Mouse (Mus musculus): ENCODE measurements around the gene Rnf40. TPM values are rescaled to one million over a fixed set of nuclear protein-coding genes. Genes with fewer than 3 reads are reported as not detected.
A peak's percentile ranks its signal among the peaks of the same experiment; 100 is the strongest.
"Not testable (repeated sequence)": the region's sequence is repeated elsewhere in the genome, so short reads cannot be mapped to it uniquely, and the experiment has no call there.

The Rnf40 gene
- polyA plus RNA-seq, 1 experiment from 2014 or later = 50.5 TPM

DNA sequence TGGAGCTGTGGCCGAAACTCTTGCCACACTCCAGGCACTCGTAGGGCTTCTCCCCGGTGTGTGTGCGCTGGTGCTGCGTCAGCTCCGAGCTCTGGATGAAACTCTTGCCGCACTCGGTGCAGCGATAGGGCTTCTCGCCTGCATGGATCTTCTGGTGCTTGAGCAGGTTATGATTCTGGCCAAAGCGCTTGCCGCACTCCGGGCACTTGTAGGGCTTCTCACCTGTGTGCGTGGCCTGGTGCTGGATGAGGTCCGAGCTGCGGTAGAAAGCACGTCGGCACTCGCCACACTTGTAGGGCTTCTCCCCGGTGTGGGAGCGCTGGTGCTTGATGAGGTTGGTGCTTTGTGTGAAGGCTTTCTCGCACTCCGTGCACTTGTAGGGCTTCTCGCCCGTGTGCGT, 23.0 kb downstream of the Rnf40 start:
- Histone ChIP-seq H3K4me1 (replicated peaks) (peaks cover 23% of the 10 kb centered on the region), H3K27me3 (no peaks in the 10 kb centered on the region), H3K4me3 (no peak overlapping the region), H3K27ac (no peak overlapping the region), H3K4me2 (no peak overlapping the region), H3K9ac (no peak overlapping the region), H3K9me3 (no peaks in the 10 kb centered on the region), H3K36me3 (peaks cover 62% of the 10 kb centered on the region)
- 97% methylated on average over 26 of the region's 26 CpGs for WGBS
- no peak for ATAC-seq (ENCODE audit: low FRiP score)

DNA sequence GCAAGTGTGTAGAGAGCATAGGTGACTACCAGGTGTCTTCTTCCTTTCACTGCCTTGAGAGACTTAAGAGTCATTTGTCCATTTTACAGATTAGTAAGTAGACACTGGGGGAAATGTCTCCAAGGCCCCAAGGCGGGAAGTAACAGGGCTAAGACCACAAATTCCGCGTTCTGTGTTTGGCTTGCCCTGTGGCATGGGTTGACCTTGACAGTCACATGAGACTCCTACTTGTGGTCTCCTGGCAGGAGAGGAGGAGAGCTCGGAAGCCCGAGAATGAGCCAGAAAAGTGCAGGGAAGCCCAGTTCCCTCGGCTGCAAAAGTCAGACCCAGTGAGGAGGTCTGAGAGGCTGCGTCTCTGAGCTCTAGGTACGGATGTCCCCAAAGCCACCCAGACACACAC, 24.9 kb downstream of the Rnf40 start:
- peak overlapping the region; percentile 99 for H3K4me3 ChIP-seq
- H3K9me3 ChIP-seq = no peaks in the 10 kb centered on the region
- peak overlapping the region; percentile 82 for H3K4me2 ChIP-seq
- no peak overlapping the region for H3K27ac ChIP-seq
- peak overlapping the region; percentile 95 for H3K9ac ChIP-seq
- no peaks in the 10 kb centered on the region for H3K27me3 ChIP-seq
- WGBS = 88% methylated on average over 8 of the region's 8 CpGs
- H3K4me1 ChIP-seq (replicated peaks) = peaks cover 37% of the 10 kb centered on the region
- ATAC-seq (ENCODE audit: low FRiP score) = no peak
- peaks cover 43% of the 10 kb centered on the region for H3K36me3 ChIP-seq

- H3K27me3 ChIP-seq = no peaks in the 10 kb centered on the region
- H3K4me3 ChIP-seq = peak overlapping the region; percentile 99
- WGBS = 20% methylated on average over 8 of the region's 8 CpGs
- H3K27ac ChIP-seq = no peak overlapping the region
- H3K9me3 ChIP-seq = no peaks in the 10 kb centered on the region
- peak overlapping the region; percentile 82 for H3K4me2 ChIP-seq
- H3K36me3 ChIP-seq = peaks cover 37% of the 10 kb centered on the region
- H3K4me1 ChIP-seq (replicated peaks) = peaks cover 37% of the 10 kb centered on the region
- no peak for ATAC-seq (ENCODE audit: low FRiP score)
- peak overlapping the region; percentile 95 for H3K9ac ChIP-seq
Observed at GRCm38 (mm10) chr7:127614091-127614490, 25.5 kb downstream of the Rnf40 start.

DNA sequence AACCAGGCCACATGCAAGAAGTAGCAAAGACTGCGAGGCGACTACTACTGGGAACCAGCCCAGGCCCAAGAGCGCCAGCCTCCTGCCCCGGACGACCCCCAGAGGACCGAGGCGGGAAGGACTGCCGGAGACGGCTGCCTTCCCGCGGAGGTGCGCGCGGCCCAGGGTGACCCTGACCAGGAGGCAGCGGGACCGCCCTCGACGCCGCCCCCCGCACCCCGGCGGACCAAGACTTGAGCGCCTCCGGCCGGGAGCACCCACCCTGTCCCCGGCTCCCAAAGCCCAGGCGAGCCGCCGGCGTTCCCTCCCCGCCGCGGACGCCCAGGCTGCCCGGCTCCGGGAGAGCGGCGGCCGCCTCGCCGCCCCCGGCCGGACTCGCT, 25.9 kb downstream of the Rnf40 start:
- H3K9ac ChIP-seq = peak overlapping the region; percentile 95
- peaks cover 33% of the 10 kb centered on the region for H3K36me3 ChIP-seq
- peak overlapping the region; percentile 94 for H3K27ac ChIP-seq
- peaks cover 37% of the 10 kb centered on the region for H3K4me1 ChIP-seq (replicated peaks)
- H3K4me3 ChIP-seq = peak overlapping the region; percentile 99
- peak; percentile 33 for ATAC-seq (ENCODE audit: low FRiP score)
- WGBS = 0% methylated on average over 21 of the region's 44 CpGs
- H3K27me3 ChIP-seq = no peaks in the 10 kb centered on the region
- peak overlapping the region; percentile 82 for H3K4me2 ChIP-seq
- no peaks in the 10 kb centered on the region for H3K9me3 ChIP-seq

GRCm38 (mm10) chr7:127614891-127615843, 26.6 kb downstream of the Rnf40 start, which contains the start of gene Zfp629:
Gene Zfp629, minus strand, starts transcription at chr7:127615797.
- Histone ChIP-seq H3K9ac (peak within 1 kb of the TSS; percentile 95), H3K4me2 (peak within 1 kb of the TSS; percentile 82), H3K9me3 (no peaks in the 10 kb centered on the region), H3K4me3 (peak within 1 kb of the TSS; percentile 99), H3K27ac (peak within 1 kb of the TSS; percentile 94), H3K27me3 (no peaks in the 10 kb centered on the region), H3K36me3 (peaks cover 26% of the 10 kb centered on the region), H3K4me1 (replicated peaks) (peaks cover 37% of the 10 kb centered on the region)
- ATAC-seq (ENCODE audit: low FRiP score) = peak; percentile 92
- 0% methylated on average over 39 of the region's 50 CpGs for WGBS

DNA sequence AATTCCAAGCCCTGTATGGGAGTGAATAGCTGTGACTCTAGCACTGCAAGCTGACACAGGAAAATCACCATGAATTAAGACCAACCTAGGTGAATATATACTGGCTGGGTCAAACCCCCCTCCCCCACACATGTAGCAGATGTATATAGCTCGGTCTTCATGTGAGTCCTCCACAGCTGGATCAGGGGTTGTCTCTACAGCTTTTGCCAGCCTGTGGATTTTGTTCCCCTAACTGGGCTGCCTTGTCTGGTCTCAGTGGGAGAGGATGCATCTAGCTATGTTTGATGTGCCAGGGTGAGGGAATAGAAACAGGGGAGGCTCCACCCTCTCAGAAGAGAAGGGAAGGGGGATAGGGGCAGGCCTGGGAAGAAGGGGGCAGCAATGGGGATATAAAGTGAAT, 27.8 kb downstream of the Rnf40 start:
- H3K9me3 ChIP-seq = no peaks in the 10 kb centered on the region
- H3K27me3 ChIP-seq = no peaks in the 10 kb centered on the region
- peaks cover 15% of the 10 kb centered on the region for H3K36me3 ChIP-seq
- H3K27ac ChIP-seq = no peak overlapping the region
- ATAC-seq (ENCODE audit: low FRiP score) = no peak
- peak overlapping the region; percentile 82 for H3K4me2 ChIP-seq
- 55% methylated on average over 1 of the region's 1 CpGs for whole genome bisulfite sequencing
- H3K4me1 ChIP-seq (replicated peaks) = peaks cover 37% of the 10 kb centered on the region
- H3K4me3 ChIP-seq = peak overlapping the region; percentile 99
- peak overlapping the region; percentile 68 for H3K9ac ChIP-seq

DNA sequence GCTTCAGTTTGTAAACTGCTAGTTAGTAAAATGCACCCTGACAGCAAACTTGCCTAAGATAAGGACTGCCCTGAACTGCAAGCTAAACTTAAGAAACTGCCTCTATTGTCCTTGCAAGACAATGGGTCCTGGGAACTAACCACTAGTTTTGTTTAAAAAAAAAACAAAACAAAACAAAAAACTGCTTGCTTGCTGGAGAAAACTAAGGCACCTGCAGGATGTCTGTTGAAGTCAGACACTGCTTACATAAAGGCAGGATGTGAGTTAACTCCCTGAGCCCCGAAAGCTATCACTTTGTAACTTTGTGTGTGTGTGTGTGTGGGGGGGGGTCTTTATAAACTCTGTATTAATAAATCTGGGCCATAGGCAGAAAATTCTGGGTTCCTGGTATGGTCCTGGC, 28.3 kb downstream of the Rnf40 start:
- 74% methylated on average over 1 of the region's 1 CpGs for WGBS
- Histone ChIP-seq H3K4me1 (replicated peaks) (peaks cover 37% of the 10 kb centered on the region), H3K27me3 (no peaks in the 10 kb centered on the region), H3K9ac (no peak overlapping the region), H3K36me3 (peaks cover 9% of the 10 kb centered on the region), H3K4me2 (peak overlapping the region; percentile 82), H3K4me3 (no peak overlapping the region), H3K9me3 (no peaks in the 10 kb centered on the region), H3K27ac (no peak overlapping the region)
- ATAC-seq (ENCODE audit: low FRiP score) = no peak

GRCm38 (mm10) chr7:127617962-127618361, 29.4 kb downstream of the Rnf40 start:
- Histone ChIP-seq H3K27me3 (no peaks in the 10 kb centered on the region), H3K4me3 (no peak overlapping the region), H3K4me2 (no peak overlapping the region), H3K36me3 (no peaks in the 10 kb centered on the region), H3K27ac (0 out of 2 replicates have a peak overlapping the region, but pooled peaks have one; percentile 30), H3K4me1 (replicated peaks) (peaks cover 37% of the 10 kb centered on the region), H3K9ac (no peak overlapping the region), H3K9me3 (no peaks in the 10 kb centered on the region)
- 27% methylated on average over 2 of the region's 2 CpGs for WGBS
- no peak for ATAC-seq (ENCODE audit: low FRiP score)

DNA sequence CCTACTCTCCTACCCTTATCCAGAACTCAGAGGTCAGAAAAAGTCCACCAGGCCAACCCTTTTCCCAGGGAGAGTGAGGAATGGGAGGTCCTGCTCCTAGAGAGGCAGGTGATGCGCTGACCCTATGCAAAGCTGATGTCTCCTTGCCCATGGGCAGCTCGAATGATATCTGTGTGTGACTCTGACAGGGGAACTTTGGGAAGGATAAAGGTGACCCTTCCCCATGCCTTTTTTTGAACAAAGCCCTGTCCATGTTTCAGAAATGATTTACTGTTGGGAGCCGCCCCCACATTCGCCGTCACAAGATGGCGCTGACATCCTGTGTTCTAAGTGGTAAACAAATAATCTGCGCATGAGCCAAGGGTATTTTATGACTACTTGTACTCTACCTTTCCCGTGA, 29.8 kb downstream of the Rnf40 start:
- not testable (repeated sequence) for H3K9ac ChIP-seq; H3K9me3 ChIP-seq; H3K4me3 ChIP-seq; H3K36me3 ChIP-seq; H3K27me3 ChIP-seq; ATAC-seq (ENCODE audit: low FRiP score); H3K4me2 ChIP-seq; H3K27ac ChIP-seq
- 91% methylated on average over 7 of the region's 8 CpGs for WGBS
- H3K4me1 ChIP-seq (replicated peaks) = peaks cover 33% of the 10 kb centered on the region

- no peaks in the 10 kb centered on the region for H3K4me1 ChIP-seq (replicated peaks)
- ATAC-seq (ENCODE audit: low FRiP score) = no peak
- H3K27me3 ChIP-seq = no peaks in the 10 kb centered on the region
- no peak overlapping the region for H3K9ac ChIP-seq
- H3K9me3 ChIP-seq = no peaks in the 10 kb centered on the region
- no peaks in the 10 kb centered on the region for H3K36me3 ChIP-seq
- no peak overlapping the region for H3K4me2 ChIP-seq
- no peak overlapping the region for H3K4me3 ChIP-seq
- H3K27ac ChIP-seq = no peak overlapping the region
- 98% methylated on average over 7 of the region's 7 CpGs for WGBS
Observed at GRCm38 (mm10) chr7:127626039-127626438, 37.5 kb downstream of the Rnf40 start.

DNA sequence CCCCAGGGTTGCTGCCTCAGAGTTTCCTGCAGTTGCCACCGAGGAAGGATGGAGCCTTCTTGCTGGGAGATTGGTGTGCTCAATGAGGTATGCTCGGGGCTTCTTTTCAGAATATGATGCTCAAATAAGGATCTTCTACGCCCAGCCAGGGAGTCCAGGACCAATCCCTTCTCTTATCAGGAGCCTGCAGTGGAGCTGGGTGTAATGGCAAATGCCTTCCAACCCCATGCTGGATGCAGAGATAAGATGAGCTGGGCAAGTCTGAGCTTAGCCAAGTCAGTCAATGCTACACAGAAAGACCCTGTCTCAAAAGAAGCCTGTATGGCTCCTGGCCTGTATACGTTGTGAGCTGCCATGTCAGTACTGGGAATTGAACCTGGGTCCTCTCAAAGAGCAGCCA, 37.9 kb downstream of the Rnf40 start:
- H3K36me3 ChIP-seq = no peaks in the 10 kb centered on the region
- no peak for ATAC-seq (ENCODE audit: low FRiP score)
- H3K4me1 ChIP-seq (replicated peaks) = no peaks in the 10 kb centered on the region
- no peaks in the 10 kb centered on the region for H3K9me3 ChIP-seq
- no peak overlapping the region for H3K27ac ChIP-seq
- H3K27me3 ChIP-seq = no peaks in the 10 kb centered on the region
- no peak overlapping the region for H3K4me2 ChIP-seq
- 92% methylated on average over 4 of the region's 4 CpGs for WGBS
- H3K9ac ChIP-seq = no peak overlapping the region
- no peak overlapping the region for H3K4me3 ChIP-seq

GRCm38 (mm10) chr7:127628646-127629045, 40.1 kb downstream of the Rnf40 start:
- Histone ChIP-seq H3K27ac (no peak overlapping the region), H3K4me1 (replicated peaks) (no peaks in the 10 kb centered on the region), H3K9me3 (no peaks in the 10 kb centered on the region), H3K27me3 (no peaks in the 10 kb centered on the region), H3K36me3 (no peaks in the 10 kb centered on the region), H3K9ac (no peak overlapping the region), H3K4me2 (no peak overlapping the region), H3K4me3 (no peak overlapping the region)
- ATAC-seq (ENCODE audit: low FRiP score) = no peak
- 83% methylated on average over 5 of the region's 5 CpGs for WGBS

DNA sequence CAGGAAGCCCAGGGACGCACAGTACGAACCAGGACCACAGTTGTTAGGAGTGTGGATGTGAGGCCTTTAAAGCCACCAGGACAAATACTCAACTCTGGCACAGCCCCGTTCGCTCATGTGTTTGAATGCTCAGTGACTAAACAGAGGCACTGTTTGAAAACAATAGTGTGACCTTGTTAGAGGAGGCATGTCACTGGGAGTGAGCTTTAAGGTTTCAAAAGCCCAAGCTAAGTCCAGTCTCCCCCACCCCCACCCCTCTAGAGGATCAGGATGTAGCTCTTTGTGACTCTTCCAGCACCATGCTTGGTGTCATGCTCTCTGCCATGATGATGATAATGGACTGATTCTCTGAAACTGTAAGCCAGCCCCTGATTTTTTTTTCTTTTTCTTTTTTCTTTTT, 42.8 kb downstream of the Rnf40 start:
- Histone ChIP-seq H3K27me3 (no peaks in the 10 kb centered on the region), H3K27ac (no peak overlapping the region), H3K36me3 (no peaks in the 10 kb centered on the region), H3K4me2 (no peak overlapping the region), H3K4me3 (no peak overlapping the region), H3K4me1 (replicated peaks) (peaks cover under 1% of the 10 kb centered on the region; the same call in 1 of the 2 replicates), H3K9me3 (no peaks in the 10 kb centered on the region), H3K9ac (no peak overlapping the region)
- ATAC-seq (ENCODE audit: low FRiP score) = no peak
- 62% methylated on average over 4 of the region's 4 CpGs for WGBS
